Mouse (Mus musculus): ENCODE measurements around the gene Phc1.

The Phc1 gene

DNA sequence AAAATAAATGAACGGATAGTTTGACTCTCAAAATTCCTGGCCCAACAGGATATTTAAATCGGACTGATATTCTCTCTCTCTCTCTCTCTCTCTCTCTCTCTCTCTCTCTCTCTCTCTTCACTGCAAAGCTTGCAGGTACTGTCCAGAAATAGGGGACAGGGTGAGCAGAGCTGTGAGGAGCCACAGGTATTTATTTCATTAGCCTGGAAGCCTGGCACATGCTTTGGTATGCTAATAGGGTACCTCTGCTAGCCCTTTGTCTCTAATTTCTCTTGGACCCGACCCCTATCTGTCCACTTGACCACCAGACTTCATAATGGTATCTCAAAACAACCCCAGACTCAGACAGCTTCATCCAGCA, 43.5 kb downstream of the Phc1 start:
- no peak for DNase-seq (ENCODE audit: low read depth in 2 of 2, low spot score in 2 of 2)

DNA sequence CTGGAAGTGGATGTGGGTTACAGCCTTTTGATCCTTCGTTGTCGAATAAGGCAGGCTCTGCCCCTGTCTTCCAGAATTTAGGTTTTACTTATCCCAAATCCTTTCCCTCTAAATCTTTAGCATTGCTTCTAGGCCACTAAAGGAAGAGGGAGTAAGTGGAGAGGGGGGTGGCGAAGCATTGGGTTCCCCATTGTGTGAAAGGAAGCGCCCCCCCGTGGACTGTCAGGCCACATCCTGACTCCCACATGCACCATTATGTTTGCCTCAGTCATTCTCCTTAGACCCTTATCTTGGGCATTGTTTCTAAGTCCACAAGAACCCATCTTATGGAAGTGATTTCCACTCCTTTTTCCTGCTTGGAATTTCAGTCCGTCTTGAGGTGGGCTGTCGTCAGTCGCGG, 45.1 kb downstream of the Phc1 start:
- DNase-seq (ENCODE audit: low read depth in 2 of 2, low spot score in 2 of 2) = no peak

DNA sequence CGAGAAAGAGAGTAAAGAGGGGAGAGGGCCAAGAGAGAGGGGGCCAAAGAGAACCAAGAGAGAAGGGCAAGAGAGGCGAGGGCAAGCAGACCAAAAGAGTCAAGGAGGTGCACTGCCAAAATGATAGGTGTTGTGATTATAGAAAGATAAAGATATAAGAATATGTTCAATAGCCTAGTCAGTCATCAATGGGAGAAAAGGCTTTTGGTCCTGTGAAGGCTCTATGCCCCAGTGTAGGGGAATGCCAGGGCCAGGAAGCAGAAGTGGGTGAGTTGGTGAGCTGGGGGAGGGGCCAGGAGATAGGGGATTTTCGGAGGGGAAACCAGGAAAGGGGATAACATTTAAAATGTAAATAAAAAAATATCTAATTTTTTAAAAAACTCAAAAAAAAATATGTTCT, 46.1 kb downstream of the Phc1 start:
- DNase-seq (ENCODE audit: low read depth in 2 of 2, low spot score in 2 of 2) = no peak

DNA sequence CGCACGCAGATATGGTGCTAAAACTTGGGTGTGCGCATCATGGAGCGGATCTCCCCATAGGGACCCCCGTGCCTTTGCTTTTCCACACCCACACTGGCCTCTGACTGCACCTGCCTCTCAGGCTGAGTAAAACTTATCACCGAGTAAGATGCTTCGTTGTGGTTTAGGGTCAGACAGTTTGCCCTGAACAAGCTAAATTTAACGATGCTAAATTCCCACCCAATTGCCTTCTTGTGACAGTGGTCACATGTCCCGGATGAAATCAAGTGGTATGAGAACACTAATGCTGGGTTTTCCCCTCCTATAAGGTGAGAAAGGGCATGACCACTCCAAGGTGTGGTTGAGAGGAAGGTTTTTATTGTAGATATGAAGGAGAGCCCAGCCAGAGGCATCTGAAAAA, 46.6 kb downstream of the Phc1 start:
- DNase-seq (ENCODE audit: low read depth in 2 of 2, low spot score in 2 of 2) = no peak

DNA sequence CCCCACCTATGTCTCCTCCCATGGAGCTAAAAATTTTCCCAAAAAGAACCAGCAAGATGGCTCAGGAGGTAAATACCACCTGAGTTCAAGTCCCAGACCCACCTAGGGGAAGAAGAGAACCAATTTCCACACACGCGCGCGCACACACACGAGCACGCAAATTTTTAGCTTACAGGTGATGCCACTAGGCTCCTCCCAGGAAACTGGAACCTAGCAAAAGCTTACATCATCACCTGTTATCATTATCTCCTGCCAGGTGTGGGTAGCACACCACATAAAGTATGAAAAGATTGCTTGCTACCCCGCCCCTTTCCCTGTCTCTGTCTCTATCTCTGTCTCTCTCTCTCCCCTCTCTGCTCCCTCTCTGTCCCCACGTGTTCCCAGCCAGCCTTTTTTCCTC, 47.2 kb downstream of the Phc1 start:
- DNase-seq (ENCODE audit: low read depth in 2 of 2, low spot score in 2 of 2) = no peak

- DNase-seq (ENCODE audit: low read depth in 2 of 2, low spot score in 2 of 2) = no peak
Observed at GRCm38 (mm10) chr6:122292184-122292583, 48.2 kb downstream of the Phc1 start.

- DNase-seq (ENCODE audit: low read depth in 2 of 2, low spot score in 2 of 2) = peak in 1 of 2 experiments; percentile 28
Observed at GRCm38 (mm10) chr6:122291735-122292134, 48.6 kb downstream of the Phc1 start.

GRCm38 (mm10) chr6:122291264-122291663, 49.1 kb downstream of the Phc1 start:
- no peak for DNase-seq (ENCODE audit: low read depth in 2 of 2, low spot score in 2 of 2)

- no peak for DNase-seq (ENCODE audit: low read depth in 2 of 2, low spot score in 2 of 2)
Observed at GRCm38 (mm10) chr6:122290253-122290652, 50.1 kb downstream of the Phc1 start.

GRCm38 (mm10) chr6:122289313-122289712, 51.0 kb downstream of the Phc1 start:
- no peak for DNase-seq (ENCODE audit: low read depth in 2 of 2, low spot score in 2 of 2)

DNA sequence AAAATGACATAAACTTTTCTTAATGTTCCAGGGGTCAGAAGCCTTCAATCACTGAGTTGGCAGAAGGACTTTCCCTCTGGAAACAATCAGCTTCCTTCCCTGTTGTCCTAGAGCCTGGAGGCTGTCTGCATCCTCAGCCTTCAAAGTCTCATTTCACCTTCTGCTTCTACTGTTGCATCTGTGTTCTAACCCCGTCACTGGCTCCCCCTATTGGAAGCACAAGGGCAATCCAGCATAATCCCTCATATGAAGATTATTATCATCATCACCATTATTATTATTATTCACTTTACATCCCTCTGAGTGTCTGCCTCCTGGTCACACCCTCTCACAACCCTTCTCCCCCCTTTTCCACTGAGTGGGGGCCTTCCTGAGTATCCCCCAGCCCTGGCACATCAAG, 52.1 kb downstream of the Phc1 start:
- DNase-seq (ENCODE audit: low read depth in 2 of 2, low spot score in 2 of 2) = no peak

DNA sequence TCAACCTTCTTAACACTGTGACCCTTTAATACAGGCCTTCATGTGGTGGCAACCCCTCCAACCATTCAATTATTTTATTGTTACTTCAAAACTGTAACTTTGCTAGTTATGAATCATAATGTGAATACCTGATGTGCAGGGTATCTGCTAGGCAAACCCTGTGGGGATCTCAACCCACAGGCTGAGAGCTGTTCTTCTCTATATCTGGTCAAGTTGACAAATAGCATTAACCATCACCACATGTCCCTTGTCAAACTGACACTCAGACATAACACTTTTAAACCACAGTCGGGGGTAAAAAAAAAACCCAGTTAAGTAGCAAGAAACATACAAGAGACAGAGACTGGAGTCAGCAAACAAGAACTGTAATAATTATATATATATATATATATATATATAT, 55.5 kb downstream of the Phc1 start:
- no peak for DNase-seq (ENCODE audit: low read depth in 2 of 2, low spot score in 2 of 2)

- DNase-seq (ENCODE audit: low read depth in 2 of 2, low spot score in 2 of 2) = no peak
Observed at GRCm38 (mm10) chr6:122284304-122284703, 56.1 kb downstream of the Phc1 start.

DNA sequence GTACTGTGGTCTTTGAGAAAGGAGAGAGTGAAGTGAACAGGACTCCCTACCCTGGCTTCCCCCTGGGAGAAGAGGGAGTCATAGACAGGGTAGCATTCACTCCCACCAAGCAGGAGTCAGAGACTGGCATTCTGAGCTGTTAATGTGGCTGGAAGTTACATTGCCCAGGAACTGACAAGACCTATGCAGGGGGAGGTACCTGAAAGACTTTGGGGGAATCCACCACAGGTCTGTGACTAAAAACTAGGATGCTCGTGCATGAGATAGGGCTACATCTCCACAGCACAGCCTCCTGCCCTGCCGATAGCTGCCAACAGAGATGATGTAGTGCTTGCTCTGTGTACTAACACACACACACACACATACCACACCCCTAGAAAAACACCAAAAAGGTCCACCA, 56.9 kb downstream of the Phc1 start:
- DNase-seq (ENCODE audit: low read depth in 2 of 2, low spot score in 2 of 2) = no peak

GRCm38 (mm10) chr6:122282782-122283181, 57.6 kb downstream of the Phc1 start, which contains the start of gene Klrg1:
Klrg1 (minus strand) TSS chr6:122282882.
- no peak for DNase-seq (ENCODE audit: low read depth in 2 of 2, low spot score in 2 of 2)

DNA sequence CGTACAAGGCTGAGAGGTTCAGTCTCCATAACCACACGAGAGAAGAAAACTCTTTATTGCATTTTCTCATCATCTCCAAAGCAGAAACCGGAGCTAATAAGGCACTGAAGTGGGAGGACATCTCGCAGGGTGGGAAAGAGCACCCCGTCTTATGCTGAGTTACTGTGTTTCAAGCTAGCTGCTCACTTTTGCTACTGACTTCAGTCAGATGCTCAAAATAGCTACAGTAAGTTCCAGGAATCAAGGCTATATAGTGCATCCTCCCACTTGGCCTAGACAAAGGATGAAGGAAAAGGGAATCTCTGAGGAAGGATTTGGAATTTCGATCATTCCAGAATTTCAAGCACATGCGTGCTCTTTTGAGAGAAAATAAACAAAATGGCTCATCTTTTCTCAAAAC, 63.8 kb downstream of the Phc1 start:
- DNase-seq (ENCODE audit: low read depth in 2 of 2, low spot score in 2 of 2) = no peak

DNA sequence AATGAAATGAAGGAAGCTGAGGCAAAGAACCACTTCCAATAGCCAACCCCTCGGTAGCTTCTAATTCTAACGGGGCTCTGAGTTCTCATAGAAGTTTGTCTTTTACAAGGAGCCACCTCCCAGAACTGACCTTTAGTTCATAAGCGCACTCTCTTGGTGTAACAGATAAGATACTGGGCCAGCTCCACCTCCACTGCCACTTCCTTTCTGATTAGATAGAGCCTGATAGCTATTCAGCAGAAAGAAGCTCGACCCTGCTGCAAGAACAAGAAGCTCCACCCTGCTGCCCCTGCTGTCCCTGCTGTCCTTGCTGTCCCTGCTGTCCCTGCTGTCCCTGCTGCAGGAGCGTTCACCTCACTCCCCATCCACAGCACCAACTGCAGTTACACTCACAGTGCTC, 65.8 kb downstream of the Phc1 start:
- DNase-seq (ENCODE audit: low read depth in 2 of 2, low spot score in 2 of 2) = no peak

- no peak for DNase-seq (ENCODE audit: low read depth in 2 of 2, low spot score in 2 of 2)
Observed at GRCm38 (mm10) chr6:122270152-122270551, 70.2 kb downstream of the Phc1 start.

GRCm38 (mm10) chr6:122269170-122269569, 71.2 kb downstream of the Phc1 start:
- no peak for DNase-seq (ENCODE audit: low read depth in 2 of 2, low spot score in 2 of 2)

GRCm38 (mm10) chr6:122268561-122268960, 71.8 kb downstream of the Phc1 start:
- DNase-seq (ENCODE audit: low read depth in 2 of 2, low spot score in 2 of 2) = no peak

All from CD8-positive naive resting alpha-beta T cell, adult 2 months (primary cell).